In the genomic region with DNA sequence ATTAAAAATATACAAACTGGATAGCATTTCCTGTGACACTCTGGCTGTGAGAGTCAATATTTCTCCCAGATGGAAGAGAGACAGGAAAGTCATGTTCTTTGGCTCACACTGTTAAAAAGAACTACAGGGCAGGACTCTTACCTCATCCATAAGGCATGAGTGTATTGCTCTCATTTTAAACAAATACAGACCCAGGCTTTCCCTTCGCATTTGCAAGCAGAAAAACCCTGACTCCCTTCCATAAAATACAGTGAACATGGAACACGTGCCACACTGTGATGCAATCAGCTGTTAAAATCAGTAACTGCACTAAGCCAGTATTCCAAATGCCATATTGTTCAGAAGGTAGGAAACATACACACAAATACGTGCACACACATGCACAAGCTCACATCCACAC, we compare ENCODE assay signal across 29 mouse cellular contexts.
DNase-seq lines count a peak whose midpoint lies in the region; ATAC-seq and TF ChIP-seq lines count a peak whose summit lies in the region.
"Had no signal": no experiment of that assay in that cellular context is flagged by ENCODE, and none has a peak within 500 bp of the region (broad histone marks: within the 10 kb centered on the region; RNA-seq: fewer than 3 reads in every experiment).

No protein-coding gene starts in this region.

- H3K36me3 ChIP-seq in limb, embryonic 12.5 days, result no peaks in the 10 kb centered on the region
- H3K36me3 ChIP-seq in limb, embryonic 10.5 days, result no peaks in the 10 kb centered on the region
- H3K36me3 ChIP-seq in limb, embryonic 15.5 days, result no peaks in the 10 kb centered on the region
- H3K36me3 ChIP-seq in midbrain, embryonic 11.5 days (ENCODE audit: control insufficient read depth, insufficient read depth, low read length), result no peaks in the 10 kb centered on the region
- H3K36me3 ChIP-seq: embryonic facial prominence, embryonic 12.5 days; hindbrain, embryonic 13.5 days had no signal

- ATAC-seq in limb, embryonic 12.5 days (ENCODE audit: insufficient number of reproducible peaks, insufficient read depth, low FRiP score, low TSS enrichment, low read depth), result no peak
- ATAC-seq in limb, embryonic 15.5 days (ENCODE audit: insufficient number of reproducible peaks, low FRiP score, low TSS enrichment, low read depth), result no peak; the same call in 1 of the 2 replicates
- ATAC-seq in midbrain, embryonic 11.5 days (ENCODE audit: low FRiP score), result no peak
- ATAC-seq: forebrain, embryonic 13.5 days had no signal

- no peaks in the 10 kb centered on the region for H3K9me3 ChIP-seq in limb, embryonic 12.5 days
- no peaks in the 10 kb centered on the region for H3K9me3 ChIP-seq in limb, embryonic 10.5 days (replicated peaks)
- no peaks in the 10 kb centered on the region for H3K9me3 ChIP-seq in limb, embryonic 15.5 days
- H3K9me3 ChIP-seq in midbrain, embryonic 11.5 days (ENCODE audit: control insufficient read depth, low read length), result no peaks in the 10 kb centered on the region
- H3K9me3 ChIP-seq: embryonic facial prominence, embryonic 12.5 days; forebrain, embryonic 13.5 days; hindbrain, embryonic 13.5 days had no signal

- peaks cover 4% of the 10 kb centered on the region; the same call in 1 of the 2 replicates for H3K4me1 ChIP-seq in limb, embryonic 12.5 days (replicated peaks)
- peaks cover 7% of the 10 kb centered on the region for H3K4me1 ChIP-seq in limb, embryonic 10.5 days
- H3K4me1 ChIP-seq in limb, embryonic 15.5 days, result peaks cover 23% of the 10 kb centered on the region; the same call in 1 of the 2 replicates
- H3K4me1 ChIP-seq in midbrain, embryonic 11.5 days (ENCODE audit: control insufficient read depth, insufficient read depth, low read length), result peaks cover 6% of the 10 kb centered on the region; the same call in 1 of the 2 replicates
- H3K4me1 ChIP-seq: hindbrain, embryonic 13.5 days had no signal

- H3K4me3 ChIP-seq in limb, embryonic 12.5 days (replicated peaks), result no peak overlapping the region
- no peak overlapping the region for H3K4me3 ChIP-seq in limb, embryonic 10.5 days
- no peak overlapping the region for H3K4me3 ChIP-seq in limb, embryonic 15.5 days
- H3K4me3 ChIP-seq in midbrain, embryonic 11.5 days (ENCODE audit: low read depth, low read length), result no peak overlapping the region
- no peak overlapping the region for H3K4me3 ChIP-seq in gastrocnemius, adult 2 months
- H3K4me3 ChIP-seq: embryonic facial prominence, embryonic 12.5 days; forebrain, embryonic 13.5 days; hindbrain, embryonic 13.5 days had no signal

- 73% methylated on average over 3 of the region's 3 CpGs for WGBS in limb, embryonic 12.5 days
- 85% methylated on average over 3 of the region's 3 CpGs for WGBS in limb, embryonic 10.5 days
- 39% methylated on average over 3 of the region's 3 CpGs for WGBS in limb, embryonic 15.5 days
- 87% methylated on average over 3 of the region's 3 CpGs for WGBS in midbrain, embryonic 11.5 days

- no peak overlapping the region for H3K4me2 ChIP-seq in limb, embryonic 12.5 days
- no peak overlapping the region for H3K4me2 ChIP-seq in limb, embryonic 15.5 days
- no peak overlapping the region for H3K4me2 ChIP-seq in midbrain, embryonic 11.5 days
- H3K4me2 ChIP-seq: embryonic facial prominence, embryonic 12.5 days; forebrain, embryonic 13.5 days; heart, embryonic 11.5 days; hindbrain, embryonic 13.5 days had no signal

- intact Hi-C loops in gastrocnemius, adult 2 months (cut with DNase I), result no loop called here

- no peak for TF ChIP-seq CTCF in gastrocnemius, adult 2 months (IDR thresholded peaks at IDR 0.05)

- H3K9ac ChIP-seq in limb, embryonic 12.5 days (replicated peaks), result no peak overlapping the region
- no peak overlapping the region for H3K9ac ChIP-seq in limb, embryonic 15.5 days
- no peak overlapping the region for H3K9ac ChIP-seq in midbrain, embryonic 11.5 days (ENCODE audit: low read length)
- H3K9ac ChIP-seq: embryonic facial prominence, embryonic 12.5 days; forebrain, embryonic 13.5 days; hindbrain, embryonic 13.5 days; liver, embryonic 14.5 days had no signal

- peak; percentile 6 for DNase-seq in adrenal gland, postnatal 10 days
- no peak for DNase-seq in adrenal gland, adult (ENCODE audit: inconsistent age in 2 of 2, low spot score in 1 of 2)
- no peak for DNase-seq in limb, embryonic 10.5 days (ENCODE audit: low spot score)
- DNase-seq in NIH3T3 (ENCODE audit: low read depth), result peak; percentile 20
- DNase-seq in midbrain, embryonic 11.5 days (ENCODE audit: low spot score, missing footprints), result no peak
- DNase-seq in gastrocnemius, adult 2 months, result no peak
- DNase-seq: adrenal gland, postnatal 14 days; cerebellum, adult 11 months; cerebellum, adult 9-10 months; cerebellum, postnatal 36 days; gastrocnemius, postnatal 25 days; heart, adult 18-20 months; heart, postnatal 36 days; kidney, adult 11 months; kidney, postnatal 14 days; layer of hippocampus, adult 9-11 months; liver; lung, postnatal 10 days; midbrain, embryonic 14.5 days; right cerebral cortex, adult 18-20 months; spleen, adult 18-20 months had no signal

- peak overlapping the region; percentile 12; the same call in 1 of the 2 replicates for H3K27ac ChIP-seq in limb, embryonic 12.5 days
- no peak overlapping the region for H3K27ac ChIP-seq in limb, embryonic 10.5 days
- peak overlapping the region; percentile 19; the same call in 1 of the 2 replicates for H3K27ac ChIP-seq in limb, embryonic 15.5 days
- H3K27ac ChIP-seq in midbrain, embryonic 11.5 days (ENCODE audit: low read depth, low read length), result no peak overlapping the region
- H3K27ac ChIP-seq in gastrocnemius, adult 2 months, result no peak overlapping the region
- H3K27ac ChIP-seq: embryonic facial prominence, embryonic 12.5 days; forebrain, embryonic 13.5 days; hindbrain, embryonic 13.5 days; liver, embryonic 14.5 days had no signal

- no peaks in the 10 kb centered on the region for H3K27me3 ChIP-seq in limb, embryonic 12.5 days
- no peaks in the 10 kb centered on the region for H3K27me3 ChIP-seq in limb, embryonic 10.5 days (ENCODE audit: low read depth, poor library complexity, severe bottlenecking)
- no peaks in the 10 kb centered on the region for H3K27me3 ChIP-seq in limb, embryonic 15.5 days
- H3K27me3 ChIP-seq in midbrain, embryonic 11.5 days (ENCODE audit: control insufficient read depth, insufficient read depth, low read length), result no peaks in the 10 kb centered on the region
- H3K27me3 ChIP-seq: CH12.LX; embryonic facial prominence, embryonic 12.5 days; forebrain, embryonic 13.5 days; hindbrain, embryonic 13.5 days had no signal

Comparison
In these comparisons a context has a peak if more than half of its experiments do, and no peak if none do; other contexts are left out.
1. DNase-seq: peak in adrenal gland, postnatal 10 days (single experiment) and NIH3T3 (single experiment); none in adrenal gland, adult (0 of 2), limb, embryonic 10.5 days (single experiment), midbrain, embryonic 11.5 days (single experiment) and gastrocnemius, adult 2 months (single experiment).
2. H3K27ac ChIP-seq: peak in limb, embryonic 12.5 days (single experiment) and limb, embryonic 15.5 days (single experiment); none in limb, embryonic 10.5 days (single experiment), midbrain, embryonic 11.5 days (single experiment) and gastrocnemius, adult 2 months (single experiment).